Mouse (Mus musculus) thymus, postnatal 14 days (tissue): ENCODE results near the gene Rara.

Source experiments
- DNase-seq: peaks from one replicate; pipeline ENCODE4 v3.0.0; 2021

Gene Rara

GRCm38 (mm10) chr11:98938701-98939083, 11.1 kb downstream of the Rara start:
- DNase-seq, result no peak

- peak; percentile 79 for DNase-seq
These were observed 11.7 kb downstream of the Rara start for GRCm38 (mm10) chr11:98939084-98939952.

- DNase-seq, result peak; percentile 46
These were observed 12.5 kb downstream of the Rara start for GRCm38 (mm10) chr11:98939953-98940641.

- DNase-seq, result peak; percentile 39
These were observed 13.2 kb downstream of the Rara start for GRCm38 (mm10) chr11:98940776-98941175.

- no peak for DNase-seq
These were observed 13.8 kb downstream of the Rara start for GRCm38 (mm10) chr11:98941341-98941825.

GRCm38 (mm10) chr11:98941826-98942550, 14.4 kb downstream of the Rara start:
- peak; percentile 92 for DNase-seq

GRCm38 (mm10) chr11:98942555-98942922, 14.9 kb downstream of the Rara start:
- no peak for DNase-seq

GRCm38 (mm10) chr11:98942923-98943641, 15.5 kb downstream of the Rara start:
- peak; percentile 52 for DNase-seq

GRCm38 (mm10) chr11:98943741-98944461, 16.3 kb downstream of the Rara start:
- peak; percentile 56 for DNase-seq

- DNase-seq, result peak; percentile 74
These were observed 17.4 kb downstream of the Rara start for GRCm38 (mm10) chr11:98944897-98945604.

GRCm38 (mm10) chr11:98945605-98945977, 18.0 kb downstream of the Rara start:
- no peak for DNase-seq

GRCm38 (mm10) chr11:98947969-98948569, 20.5 kb downstream of the Rara start:
- DNase-seq, result no peak

GRCm38 (mm10) chr11:98949242-98949957, 21.8 kb downstream of the Rara start:
- no peak for DNase-seq

GRCm38 (mm10) chr11:98949958-98950460, 22.4 kb downstream of the Rara start:
- DNase-seq, result no peak

GRCm38 (mm10) chr11:98950484-98950883, 22.9 kb downstream of the Rara start:
- no peak for DNase-seq

GRCm38 (mm10) chr11:98951026-98951906, 23.6 kb downstream of the Rara start:
- no peak for DNase-seq

GRCm38 (mm10) chr11:98952111-98952510, 24.5 kb downstream of the Rara start:
- DNase-seq, result no peak

GRCm38 (mm10) chr11:98952736-98953135, 25.1 kb downstream of the Rara start:
- peak; percentile 35 for DNase-seq

- DNase-seq, result no peak
These were observed 25.7 kb downstream of the Rara start for GRCm38 (mm10) chr11:98953361-98953760.
